Mouse (Mus musculus) stomach, postnatal 0 days (tissue): ENCODE results near the gene Epha4.

Experiments
- CTCF ChIP-seq: IDR thresholded peaks from 2 replicates; pipeline ENCODE4 v1.5.1; 2016; ENCODE audit warnings: antibody characterized with exemption, low read depth, mild to moderate bottlenecking, moderate library complexity
- EP300 ChIP-seq: optimal IDR thresholded peaks from 2 replicates; pipeline ENCODE3; 2016; ENCODE audit warnings: antibody characterized with exemption

GRCm38 (mm10) chr1:77412285-77412684 lies 102.6 kb downstream of the Epha4 start:
- TF ChIP-seq CTCF: no peak
- no peak for TF ChIP-seq EP300
